Mouse (Mus musculus): Measurements from ENCODE around the gene Dtnb. TPM values are rescaled to one million over a fixed set of nuclear protein-coding genes. Genes with fewer than 3 reads are reported as not detected.

Gene Dtnb
- polyA plus RNA-seq, 1 experiment from 2014 or later: 44.8 TPM

DNA sequence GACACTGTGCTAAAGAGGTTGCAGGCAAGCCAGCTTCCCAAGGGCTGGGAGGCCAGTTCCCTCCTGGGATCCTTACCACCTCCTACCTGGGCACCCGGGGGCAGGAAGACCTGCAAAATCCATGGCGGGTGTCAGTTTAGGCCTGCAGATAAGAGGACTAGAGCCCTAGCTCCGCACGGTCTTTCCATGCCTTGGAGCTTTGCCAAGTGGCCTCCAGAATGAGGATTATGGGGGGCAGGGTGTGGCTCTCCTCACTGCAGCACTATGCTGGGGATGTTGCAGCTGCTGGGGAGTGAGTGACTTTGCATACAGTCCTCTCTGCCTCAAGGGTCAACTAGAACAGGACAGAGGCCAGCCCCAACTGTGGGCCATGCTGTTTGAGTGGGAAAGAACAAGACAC is 247.7 kb downstream of the Dtnb start:
- Histone ChIP-seq H3K27ac (replicated peaks) (no peak overlapping the region), H3K9me3 (no peaks in the 10 kb centered on the region), H3K9ac (no peak overlapping the region), H3K4me3 (no peak overlapping the region), H3K4me1 (replicated peaks) (peaks cover 71% of the 10 kb centered on the region), H3K27me3 (no peaks in the 10 kb centered on the region), H3K4me2 (no peak overlapping the region), H3K36me3 (no peaks in the 10 kb centered on the region)
- WGBS: 75% methylated on average over 4 of the region's 4 CpGs
- no peak for ATAC-seq (ENCODE audit: low read depth)

DNA sequence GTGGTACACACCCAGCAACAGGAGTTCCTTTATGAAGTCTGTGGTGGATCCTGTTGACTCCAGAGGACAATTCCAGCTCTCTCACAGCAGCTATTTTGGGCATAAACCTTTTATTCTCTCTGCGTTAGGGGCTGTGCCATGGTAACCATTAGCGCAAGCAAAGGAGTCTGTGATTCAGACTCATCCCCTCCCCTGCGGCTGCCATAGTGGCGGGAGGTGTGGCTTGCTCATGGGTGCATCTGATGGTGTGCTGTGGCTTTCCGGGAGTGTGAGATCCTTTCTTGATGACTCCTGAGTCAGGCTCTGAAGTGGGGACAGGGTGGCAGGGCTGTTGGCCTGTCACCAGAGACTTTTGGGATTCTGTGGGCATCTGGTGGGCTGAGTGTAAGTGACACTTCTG is 251.2 kb downstream of the Dtnb start:
- Histone ChIP-seq H3K9me3 (no peaks in the 10 kb centered on the region), H3K4me1 (replicated peaks) (peaks cover 55% of the 10 kb centered on the region), H3K4me3 (no peak overlapping the region), H3K27ac (replicated peaks) (no peak overlapping the region; the same call in 1 of the 2 replicates), H3K27me3 (no peaks in the 10 kb centered on the region), H3K36me3 (no peaks in the 10 kb centered on the region), H3K4me2 (no peak overlapping the region), H3K9ac (no peak overlapping the region)
- ATAC-seq (ENCODE audit: low read depth): no peak
- WGBS: 46% methylated on average over 5 of the region's 5 CpGs

DNA sequence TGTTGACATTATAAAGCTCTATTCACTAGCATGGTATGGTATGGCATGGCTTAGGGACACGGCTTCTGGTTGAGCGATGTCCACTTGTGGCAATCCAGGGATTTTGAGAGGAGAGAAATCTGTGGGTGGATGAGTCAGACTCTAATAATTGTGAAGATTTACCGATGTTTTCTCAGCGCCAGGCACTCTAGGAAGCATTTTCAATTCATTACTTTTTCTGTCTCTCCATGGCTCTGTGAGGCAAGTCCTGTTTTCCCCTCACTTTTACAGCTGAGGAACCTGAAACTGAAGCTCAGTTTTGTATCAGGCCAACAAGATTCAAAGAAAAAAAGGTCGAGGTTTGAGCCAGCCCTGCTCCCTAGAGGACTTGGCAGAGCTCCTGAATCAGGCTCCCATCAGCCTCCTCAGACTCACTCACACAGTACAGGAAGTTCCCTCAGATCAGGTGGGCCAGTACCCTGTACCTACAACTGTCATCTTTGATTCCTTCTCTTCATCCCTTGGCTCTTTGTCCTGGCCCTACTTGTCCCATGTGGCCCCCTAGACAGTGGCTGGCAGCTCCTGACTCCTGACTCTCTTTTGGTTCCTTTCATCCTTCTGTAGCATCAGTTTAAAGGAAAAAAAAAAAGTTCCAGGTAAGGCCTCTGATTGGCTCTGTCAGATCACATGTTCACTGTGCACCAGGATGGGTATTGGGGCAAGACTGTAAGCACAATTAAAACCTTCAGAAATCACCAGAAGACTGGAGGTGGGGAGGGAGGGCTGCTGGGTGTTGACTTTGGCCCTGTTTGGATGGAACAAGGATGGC is 252.9 kb downstream of the Dtnb start:
- Histone ChIP-seq H3K4me3 (no peak overlapping the region), H3K4me2 (no peak overlapping the region), H3K36me3 (no peaks in the 10 kb centered on the region), H3K27me3 (no peaks in the 10 kb centered on the region), H3K9ac (no peak overlapping the region), H3K27ac (replicated peaks) (no peak overlapping the region), H3K4me1 (replicated peaks) (peaks cover 38% of the 10 kb centered on the region), H3K9me3 (no peaks in the 10 kb centered on the region)
- WGBS: 71% methylated on average over 5 of the region's 5 CpGs
- ATAC-seq (ENCODE audit: low read depth): no peak

DNA sequence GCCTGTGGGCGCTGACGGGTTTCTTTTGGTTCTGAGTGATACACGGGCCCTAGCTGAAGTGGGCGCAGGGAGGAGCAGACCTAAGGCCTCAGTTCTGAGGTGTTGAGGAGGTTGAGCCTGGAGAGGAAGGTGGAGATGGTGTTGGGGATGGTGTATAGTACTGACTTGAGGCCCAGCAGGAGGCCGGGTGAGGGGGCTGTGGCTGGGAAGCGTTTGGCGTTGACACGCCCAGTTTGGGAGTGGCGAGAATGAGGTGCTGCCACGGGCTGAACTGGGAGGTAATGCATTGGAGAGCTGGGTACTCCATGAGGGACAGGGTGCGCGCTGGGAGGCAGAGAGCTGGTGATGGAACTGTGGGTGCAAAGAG is 253.5 kb downstream of the Dtnb start:
- WGBS: 56% methylated on average over 12 of the region's 12 CpGs
- Histone ChIP-seq H3K27ac (replicated peaks) (no peak overlapping the region), H3K9ac (no peak overlapping the region), H3K36me3 (no peaks in the 10 kb centered on the region), H3K4me3 (no peak overlapping the region), H3K9me3 (no peaks in the 10 kb centered on the region), H3K4me2 (no peak overlapping the region), H3K27me3 (no peaks in the 10 kb centered on the region), H3K4me1 (replicated peaks) (peaks cover 34% of the 10 kb centered on the region)
- ATAC-seq (ENCODE audit: low read depth): no peak

DNA sequence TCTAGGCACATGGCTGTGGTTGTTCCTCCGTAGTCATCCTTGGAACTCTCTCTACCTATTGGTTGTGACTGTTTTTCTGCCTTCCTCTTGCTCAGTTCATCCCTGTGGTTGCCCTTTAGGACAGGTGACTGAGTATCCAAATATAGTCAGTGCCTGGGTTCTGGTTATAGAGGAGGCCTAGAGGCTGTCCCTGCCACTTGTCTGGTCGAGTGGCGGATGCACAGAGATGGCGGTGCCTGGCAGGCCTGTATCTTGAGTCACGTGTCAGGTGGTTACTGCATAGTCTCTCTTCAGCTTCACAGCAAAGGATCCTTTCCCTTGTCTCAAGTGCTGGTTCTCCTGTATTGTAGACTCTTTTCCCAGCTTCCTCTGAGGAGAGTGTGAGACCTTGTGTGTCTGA is 255.6 kb downstream of the Dtnb start:
- H3K9me3 ChIP-seq: no peaks in the 10 kb centered on the region
- no peak overlapping the region for H3K4me2 ChIP-seq
- H3K4me3 ChIP-seq: no peak overlapping the region
- no peaks in the 10 kb centered on the region for H3K27me3 ChIP-seq
- peaks cover 43% of the 10 kb centered on the region for H3K4me1 ChIP-seq (replicated peaks)
- ATAC-seq (ENCODE audit: low read depth): no peak
- no peak overlapping the region for H3K27ac ChIP-seq (replicated peaks)
- H3K9ac ChIP-seq: no peak overlapping the region
- no peaks in the 10 kb centered on the region for H3K36me3 ChIP-seq
- 89% methylated on average over 5 of the region's 5 CpGs for WGBS

Small RNA genes within 50 kb of the gene (microRNA-seq; reads per million reads assigned to microRNA genes)
- gene Gm26050: not detected

Other genes with a start within 250 kb of the Dtnb start
- gene Kif3c, start 207.2 kb upstream of the Dtnb start, polyA plus RNA-seq (2015; fragmentation: Nextera tagmentation; extraction: Ambion mirVana): 76.3 and 77.3 TPM in 2 replicates
- gene Asxl2, start 145.5 kb upstream of the Dtnb start, polyA plus RNA-seq (2015; fragmentation: Nextera tagmentation; extraction: Ambion mirVana): 12.9 and 13.4 TPM in 2 replicates
- 95.7 and 118 TPM in 2 replicates for gene Dnmt3a, start 233.6 kb downstream of the Dtnb start, polyA plus RNA-seq (2015; fragmentation: Nextera tagmentation; extraction: Ambion mirVana)